14 mouse cellular contexts compared by ENCODE assay signal in the genomic region with DNA sequence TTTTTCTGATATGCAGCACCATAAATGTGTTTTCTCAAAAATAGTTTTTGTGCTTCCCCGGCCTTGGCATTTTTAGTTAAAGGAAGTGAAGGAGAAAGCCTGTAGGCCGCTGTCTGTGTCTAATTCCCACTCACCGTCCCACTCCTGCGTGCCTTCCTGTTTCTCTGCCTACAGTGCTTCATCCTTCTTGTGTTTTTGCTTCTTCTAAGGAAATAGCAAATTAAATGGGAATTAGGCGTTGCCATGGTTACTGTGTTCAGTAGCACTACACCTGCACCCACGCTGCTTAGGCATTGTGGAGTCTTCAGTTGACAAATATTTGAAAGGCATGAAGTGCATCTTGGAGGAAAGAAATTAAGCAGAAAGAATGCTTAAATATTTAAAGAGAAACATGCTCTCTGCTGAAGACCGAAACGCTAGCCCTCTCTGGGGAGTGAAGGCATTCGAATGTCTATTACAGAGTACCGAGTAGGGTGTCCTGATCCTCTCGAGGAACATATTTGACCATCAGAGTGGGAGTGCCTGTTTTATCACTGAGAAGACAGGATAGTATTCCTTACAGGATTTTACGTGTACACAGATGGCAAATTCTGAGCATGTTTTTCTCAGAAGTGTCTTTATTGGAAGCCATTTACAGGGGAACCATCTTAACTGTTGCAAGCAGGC. TPM values are rescaled to one million over a fixed set of nuclear protein-coding genes. Genes with fewer than 3 reads are reported as not detected.
DNase-seq lines count a peak whose midpoint lies in the region; ATAC-seq and TF ChIP-seq lines count a peak whose summit lies in the region.
"Had no signal": no experiment of that assay in that cellular context is flagged by ENCODE, and none has a peak within 500 bp of the region (broad histone marks: within the 10 kb centered on the region; RNA-seq: fewer than 3 reads in every experiment).

No protein-coding gene starts in this region.

- no peak for TF ChIP-seq CTCF in hindbrain, postnatal 0 days (IDR thresholded peaks at IDR 0.05; ENCODE audit: low read depth)

- H3K4me2 ChIP-seq in hindbrain, embryonic 13.5 days, result 0 out of 2 replicates have a peak overlapping the region, but pooled peaks have one; percentile 1
- H3K4me2 ChIP-seq in hindbrain, postnatal 0 days (ENCODE audit: low read depth, low read length), result peak overlapping the region; percentile 36
- H3K4me2 ChIP-seq: liver, embryonic 12.5 days had no signal

- H3K27me3 ChIP-seq in hindbrain, embryonic 13.5 days, result no peaks in the 10 kb centered on the region
- H3K27me3 ChIP-seq in hindbrain, embryonic 10.5 days (ENCODE audit: insufficient read depth, poor library complexity, severe bottlenecking), result no peaks in the 10 kb centered on the region
- H3K27me3 ChIP-seq in hindbrain, postnatal 0 days (ENCODE audit: insufficient read depth, low read length), result no peaks in the 10 kb centered on the region
- H3K27me3 ChIP-seq: liver, embryonic 12.5 days; Patski had no signal

- WGBS in hindbrain, embryonic 13.5 days, result 44% methylated on average over 12 of the region's 12 CpGs
- WGBS in hindbrain, embryonic 10.5 days, result 66% methylated on average over 12 of the region's 12 CpGs
- 36% methylated on average over 12 of the region's 12 CpGs for WGBS in hindbrain, postnatal 0 days

- 0 out of 2 replicates have a peak, but pooled peaks have one; percentile 43 for ATAC-seq in hindbrain, embryonic 13.5 days (ENCODE audit: low FRiP score)
- peak; percentile 43; the same call in 1 of the 2 replicates for ATAC-seq in hindbrain, postnatal 0 days
- ATAC-seq: liver, embryonic 12.5 days; Patski had no signal

- H3K27ac ChIP-seq in hindbrain, embryonic 13.5 days, result no peak overlapping the region
- no peak overlapping the region for H3K27ac ChIP-seq in hindbrain, embryonic 10.5 days
- H3K27ac ChIP-seq in hindbrain, postnatal 0 days, result 0 out of 2 replicates have a peak overlapping the region, but pooled peaks have one; percentile 37
- H3K27ac ChIP-seq: heart, adult 2 months; liver, embryonic 12.5 days had no signal

- no peak overlapping the region for H3K4me3 ChIP-seq in hindbrain, embryonic 13.5 days
- H3K4me3 ChIP-seq in hindbrain, embryonic 10.5 days, result no peak overlapping the region
- H3K4me3 ChIP-seq in hindbrain, postnatal 0 days (ENCODE audit: low read length), result no peak overlapping the region
- H3K4me3 ChIP-seq: heart, adult 2 months; liver, embryonic 12.5 days had no signal

- peaks cover 13% of the 10 kb centered on the region for H3K36me3 ChIP-seq in hindbrain, embryonic 13.5 days
- no peaks in the 10 kb centered on the region for H3K36me3 ChIP-seq in hindbrain, embryonic 10.5 days
- peaks cover 4% of the 10 kb centered on the region; the same call in 1 of the 2 replicates for H3K36me3 ChIP-seq in hindbrain, postnatal 0 days (ENCODE audit: insufficient read depth, low read length)
- H3K36me3 ChIP-seq: liver, embryonic 12.5 days had no signal

- H3K9ac ChIP-seq in hindbrain, embryonic 13.5 days, result no peak overlapping the region
- H3K9ac ChIP-seq in hindbrain, postnatal 0 days (replicated peaks; ENCODE audit: low read length), result no peak overlapping the region
- H3K9ac ChIP-seq: liver, embryonic 12.5 days had no signal

- no peaks in the 10 kb centered on the region for H3K9me3 ChIP-seq in hindbrain, embryonic 13.5 days
- no peaks in the 10 kb centered on the region for H3K9me3 ChIP-seq in hindbrain, embryonic 10.5 days
- no peaks in the 10 kb centered on the region for H3K9me3 ChIP-seq in hindbrain, postnatal 0 days (ENCODE audit: low read length)
- H3K9me3 ChIP-seq: liver, embryonic 12.5 days had no signal

- DNase-seq in hindbrain, embryonic 10.5 days (ENCODE audit: low spot score), result no peak
- peak; percentile 16 for DNase-seq in retina, postnatal 1 day
- DNase-seq in retina, embryonic 14.5 days (ENCODE audit: low spot score), result no peak
- DNase-seq in hindbrain, postnatal 0 days (ENCODE audit: low spot score), result peak; percentile 56
- DNase-seq in right cerebral cortex, postnatal 36 days (ENCODE audit: low spot score in 2 of 2), result peak; percentile 41 to 69
- no peak for DNase-seq in kidney, adult 18-20 months
- DNase-seq in cerebellum, adult 8-10 months, result no peak
- DNase-seq: cerebellum, postnatal 14 days; heart, adult 2 months; kidney, postnatal 4 days had no signal

- H3K4me1 ChIP-seq in hindbrain, embryonic 13.5 days (replicated peaks), result peaks cover 30% of the 10 kb centered on the region
- H3K4me1 ChIP-seq in hindbrain, embryonic 10.5 days (replicated peaks), result peaks cover 12% of the 10 kb centered on the region
- H3K4me1 ChIP-seq in hindbrain, postnatal 0 days (ENCODE audit: insufficient read depth, low read length), result no peaks in the 10 kb centered on the region; the same call in 1 of the 2 replicates
- H3K4me1 ChIP-seq: liver, embryonic 12.5 days had no signal

RNA-seq across cellular contexts. Expression of gene Map2, which starts 12.1 kb away (rescaled TPM):
- 442 and 445 TPM in 2 replicates for polyA plus RNA-seq in hindbrain, embryonic 13.5 days (2015; fragmentation: Nextera tagmentation; extraction: Ambion mirVana)
- polyA plus RNA-seq in hindbrain, embryonic 10.5 days (2016; fragmentation: Nextera tagmentation; extraction: Ambion mirVana), result 78.8 and 164 TPM in 2 replicates
- 1,090 and 1,101 TPM in 2 replicates for total RNA-seq in hindbrain, postnatal 0 days (2014; rRNA removed)
- polyA plus RNA-seq in hindbrain, postnatal 0 days (2015; fragmentation: Nextera tagmentation; extraction: Ambion mirVana), result 278 and 289 TPM in 2 replicates
- total RNA-seq: megakaryocyte-erythroid progenitor cell, adult 5-6 weeks had no signal

Comparison
In these comparisons a context has a peak if more than half of its experiments do, and no peak if none do; other contexts are left out.
1. DNase-seq: peak in retina, postnatal 1 day (single experiment), hindbrain, postnatal 0 days (single experiment) and right cerebral cortex, postnatal 36 days (2 of 2); none in hindbrain, embryonic 10.5 days (single experiment), retina, embryonic 14.5 days (single experiment), kidney, adult 18-20 months (single experiment) and cerebellum, adult 8-10 months (single experiment).